Mouse (Mus musculus) embryonic facial prominence, embryonic 10.5 days (tissue): Measurements from ENCODE around the gene Pitpnc1. TPM values are rescaled to one million over a fixed set of nuclear protein-coding genes. Genes with fewer than 3 reads are reported as not detected.
A peak's percentile ranks its signal among the peaks of the same experiment; 100 is the strongest.

Source experiments
- DNase-seq: peaks from one replicate; pipeline ENCODE4 v3.0.0-alpha.2; 2017; ENCODE audit warnings: low spot score
- H3K27ac ChIP-seq: fragments of 300-500 bp; sonication (generic); replicated peaks from 2 replicates; pipeline ENCODE4 v1.5.1; 2016; ENCODE audit warnings: mild to moderate bottlenecking
- H3K27me3 ChIP-seq: fragments of 300-500 bp; sonication (generic); replicated peaks from 2 replicates; pipeline ENCODE4 v1.6.1; 2016; ENCODE audit warnings: low read depth, mild to moderate bottlenecking; ENCODE audit not compliant: poor library complexity, severe bottlenecking
- H3K36me3 ChIP-seq: fragments of 300-500 bp; sonication (generic); replicated peaks from 2 replicates; pipeline ENCODE4 v1.6.1; 2016; ENCODE audit warnings: mild to moderate bottlenecking, moderate library complexity
- H3K4me1 ChIP-seq: fragments of 300-500 bp; sonication (generic); 2 replicates; pipeline ENCODE4 v1.6.1; 2016
- H3K4me3 ChIP-seq: fragments of 300-500 bp; sonication (generic); 2 replicates; pipeline ENCODE4 v1.5.1; 2016; ENCODE audit warnings: mild to moderate bottlenecking, moderate library complexity
- H3K9me3 ChIP-seq: fragments of 300-500 bp; sonication (generic); 2 replicates; pipeline ENCODE4 v1.6.1; 2016; ENCODE audit warnings: mild to moderate bottlenecking
- WGBS: fragments of 180-500 bp; shearing (Covaris S2); methylation state at CpG from one replicate; pipeline ENCODE4 v1.1.7; 2016; 5-methylcytosine and 5-hydroxymethylcytosine counted together
- polyA plus RNA-seq: library from polyadenylated mRNA; unstranded; fragments of >200 nt; fragmentation: Nextera tagmentation; extraction: Ambion mirVana; gene quantifications from 2 replicates; pipeline ENCODE4 v1.2.1, GENCODE M21; 2016

Gene Pitpnc1
- polyA plus RNA-seq, 1 experiment from 2014 or later: 42.5 TPM

DNA sequence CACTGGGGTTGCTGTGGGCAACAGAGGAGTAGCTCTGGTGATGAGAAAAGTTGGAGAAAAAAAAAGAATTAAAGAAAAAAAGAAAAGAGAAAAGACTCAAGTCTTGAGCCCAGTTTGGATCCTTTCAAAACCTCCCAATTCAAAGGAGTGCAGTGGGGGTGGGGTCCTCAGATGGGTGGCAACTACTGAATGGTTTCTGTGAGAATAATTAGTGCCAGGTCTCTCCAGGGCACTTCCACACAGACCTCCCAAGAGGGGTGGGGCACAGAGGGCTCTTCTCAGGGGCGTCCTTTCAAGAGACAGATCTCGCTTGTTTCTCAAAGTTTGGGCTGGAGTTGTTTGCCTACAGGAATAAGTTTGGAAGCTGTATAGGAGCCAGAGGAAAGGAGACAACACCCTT lies 80.0 kb downstream of the Pitpnc1 start:
- Histone ChIP-seq H3K4me3 (no peak overlapping the region), H3K27me3 (no peaks in the 10 kb centered on the region), H3K36me3 (peaks cover 9% of the 10 kb centered on the region), H3K27ac (peak overlapping the region; percentile 49; the same call in 1 of the 2 replicates), H3K9me3 (no peaks in the 10 kb centered on the region), H3K4me1 (peaks cover 25% of the 10 kb centered on the region)
- 38% methylated on average over 2 of the region's 2 CpGs for WGBS
- DNase-seq: no peak

DNA sequence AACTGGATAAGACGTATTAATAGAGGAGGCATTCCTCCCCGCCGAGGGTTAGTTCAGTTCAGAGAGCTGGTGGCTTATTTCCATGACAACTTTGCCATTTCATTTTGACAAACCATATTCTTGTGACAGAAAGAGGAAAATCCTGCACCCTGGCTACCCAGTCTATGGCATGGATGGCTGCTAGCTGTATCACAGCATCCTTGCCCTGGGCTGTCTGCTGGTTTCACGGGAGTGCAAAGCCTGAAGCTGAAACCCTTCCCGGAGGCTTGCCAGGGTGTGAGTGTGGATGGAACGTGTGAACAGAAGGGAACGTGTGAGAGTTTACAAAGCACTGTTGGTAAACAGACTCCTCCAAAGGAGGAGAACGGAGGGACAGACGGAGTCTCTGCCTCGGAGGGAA lies 80.5 kb downstream of the Pitpnc1 start:
- H3K4me3 ChIP-seq: no peak overlapping the region
- peaks cover 27% of the 10 kb centered on the region for H3K4me1 ChIP-seq
- H3K27ac ChIP-seq: no peak overlapping the region
- H3K27me3 ChIP-seq: no peaks in the 10 kb centered on the region
- H3K36me3 ChIP-seq: peaks cover 9% of the 10 kb centered on the region
- H3K9me3 ChIP-seq: no peaks in the 10 kb centered on the region
- no peak for DNase-seq
- WGBS: 73% methylated on average over 10 of the region's 10 CpGs

DNA sequence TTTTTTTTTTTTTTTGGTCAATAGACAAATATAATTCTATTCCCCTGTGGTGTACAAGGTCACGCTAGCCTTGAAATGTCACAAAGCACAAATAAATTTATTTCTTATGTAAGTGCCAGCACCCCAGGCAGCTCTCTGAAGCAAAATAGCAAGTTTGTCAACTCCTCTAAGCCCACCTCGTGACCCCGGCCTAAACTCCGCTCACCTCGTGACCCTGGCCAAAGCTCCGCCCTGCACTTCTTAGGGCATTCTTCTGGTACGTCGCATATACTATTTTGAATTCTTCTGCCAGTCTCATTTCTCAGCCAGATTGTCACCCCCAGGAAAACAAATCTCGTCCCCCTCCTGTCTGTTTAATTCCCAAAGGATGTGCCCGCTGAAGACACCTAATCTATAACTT lies 84.0 kb downstream of the Pitpnc1 start:
- DNase-seq: no peak
- H3K27ac ChIP-seq: no peak overlapping the region
- 78% methylated on average over 10 of the region's 10 CpGs for WGBS
- no peaks in the 10 kb centered on the region for H3K27me3 ChIP-seq
- H3K4me3 ChIP-seq: no peak overlapping the region
- H3K36me3 ChIP-seq: peaks cover 5% of the 10 kb centered on the region; the same call in 1 of the 2 replicates
- peaks cover 42% of the 10 kb centered on the region for H3K4me1 ChIP-seq
- H3K9me3 ChIP-seq: no peaks in the 10 kb centered on the region

- Histone ChIP-seq H3K4me1 (peaks cover 32% of the 10 kb centered on the region), H3K27ac (no peak overlapping the region), H3K9me3 (no peaks in the 10 kb centered on the region), H3K36me3 (peaks cover 13% of the 10 kb centered on the region; the same call in 1 of the 2 replicates), H3K27me3 (no peaks in the 10 kb centered on the region), H3K4me3 (no peak overlapping the region)
- WGBS: 63% methylated on average over 4 of the region's 4 CpGs
- peak; percentile 46 for DNase-seq
These were observed 85.2 kb downstream of the Pitpnc1 start for GRCm38 (mm10) chr11:107385306-107385705.

DNA sequence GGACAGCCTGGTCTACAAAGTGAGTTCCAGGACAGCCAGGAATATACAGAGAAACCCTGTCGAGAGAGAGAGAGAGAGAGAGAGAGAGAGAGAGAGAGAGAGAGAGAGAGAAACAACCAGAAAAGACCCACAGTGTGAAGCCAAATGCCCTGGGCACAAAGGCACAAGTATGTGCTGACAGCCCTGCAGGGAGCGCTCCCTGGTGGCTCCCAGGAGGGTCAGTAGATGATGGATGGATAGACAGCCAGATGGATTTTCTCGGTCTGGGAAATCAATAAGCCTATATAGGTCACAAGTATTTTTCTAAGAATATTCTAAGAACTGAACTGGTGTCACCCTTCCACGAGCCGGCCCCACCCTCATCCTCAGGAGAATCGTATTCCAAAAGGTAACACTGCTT lies 86.5 kb downstream of the Pitpnc1 start:
- Histone ChIP-seq H3K27ac (no peak overlapping the region), H3K9me3 (peaks cover 5% of the 10 kb centered on the region; the same call in 1 of the 2 replicates), H3K4me3 (no peak overlapping the region), H3K4me1 (peaks cover 32% of the 10 kb centered on the region), H3K27me3 (no peaks in the 10 kb centered on the region), H3K36me3 (peaks cover 19% of the 10 kb centered on the region)
- DNase-seq: no peak
- WGBS: 76% methylated on average over 6 of the region's 6 CpGs

DNA sequence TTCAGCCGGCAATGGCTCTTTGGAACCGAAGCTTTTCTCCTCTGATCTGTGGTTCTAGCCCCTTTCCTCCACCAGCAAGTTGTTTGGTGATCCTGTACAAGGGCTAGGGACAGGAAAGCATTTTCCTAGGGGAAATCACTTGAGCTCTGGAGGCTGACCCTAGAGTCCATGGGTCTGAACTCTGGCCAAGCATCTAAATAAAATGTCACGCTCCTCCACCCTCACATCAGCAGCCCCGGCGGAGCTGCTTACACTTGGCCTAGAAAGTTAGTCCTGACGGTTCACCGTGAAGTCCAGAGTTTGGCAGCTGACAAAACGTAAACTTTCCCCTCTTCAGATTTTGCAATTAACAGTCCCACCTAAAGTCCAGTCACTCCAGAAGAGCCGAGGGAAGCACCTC lies 90.5 kb downstream of the Pitpnc1 start:
- no peak overlapping the region for H3K4me3 ChIP-seq
- H3K4me1 ChIP-seq: peaks cover 39% of the 10 kb centered on the region
- no peak for DNase-seq
- H3K9me3 ChIP-seq: peaks cover 5% of the 10 kb centered on the region; the same call in 1 of the 2 replicates
- 69% methylated on average over 9 of the region's 9 CpGs for WGBS
- H3K27me3 ChIP-seq: no peaks in the 10 kb centered on the region
- no peak overlapping the region for H3K27ac ChIP-seq
- peaks cover 20% of the 10 kb centered on the region for H3K36me3 ChIP-seq

GRCm38 (mm10) chr11:107379089-107379845 lies 91.2 kb downstream of the Pitpnc1 start:
- 91% methylated on average over 22 of the region's 22 CpGs for WGBS
- H3K36me3 ChIP-seq: peaks cover 20% of the 10 kb centered on the region
- H3K27me3 ChIP-seq: no peaks in the 10 kb centered on the region
- peaks cover 5% of the 10 kb centered on the region; the same call in 1 of the 2 replicates for H3K9me3 ChIP-seq
- H3K4me3 ChIP-seq: no peak overlapping the region
- peaks cover 34% of the 10 kb centered on the region for H3K4me1 ChIP-seq
- DNase-seq: no peak
- no peak overlapping the region; the same call in 1 of the 2 replicates for H3K27ac ChIP-seq

DNA sequence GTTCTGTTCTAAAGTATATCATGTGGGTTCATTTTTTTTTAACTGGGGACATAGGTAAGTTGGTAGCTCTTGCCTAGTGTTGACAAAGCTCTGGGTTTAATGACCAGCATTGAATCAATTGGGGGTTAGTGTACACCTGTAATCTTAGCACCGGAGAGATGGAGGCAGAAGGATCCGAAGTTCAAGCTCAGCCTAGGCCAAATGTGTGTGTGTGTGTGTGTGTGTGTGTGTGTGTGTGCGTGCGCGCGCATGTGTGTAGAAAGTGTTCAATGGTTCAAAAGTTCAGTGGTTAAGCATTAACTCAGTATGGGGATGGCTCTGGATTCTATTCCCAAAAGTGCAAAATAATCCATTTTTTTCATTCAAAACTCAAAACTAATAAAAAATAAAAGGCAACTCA lies 93.2 kb downstream of the Pitpnc1 start:
- no peak overlapping the region for H3K4me3 ChIP-seq
- peaks cover 19% of the 10 kb centered on the region for H3K36me3 ChIP-seq
- DNase-seq: no peak
- peaks cover 25% of the 10 kb centered on the region for H3K4me1 ChIP-seq
- no peaks in the 10 kb centered on the region for H3K27me3 ChIP-seq
- no peak overlapping the region for H3K27ac ChIP-seq
- H3K9me3 ChIP-seq: peaks cover 5% of the 10 kb centered on the region; the same call in 1 of the 2 replicates
- 94% methylated on average over 6 of the region's 6 CpGs for WGBS

GRCm38 (mm10) chr11:107376272-107376671 lies 94.2 kb downstream of the Pitpnc1 start:
- Histone ChIP-seq H3K27me3 (no peaks in the 10 kb centered on the region), H3K36me3 (peaks cover 13% of the 10 kb centered on the region), H3K9me3 (peaks cover 5% of the 10 kb centered on the region; the same call in 1 of the 2 replicates), H3K4me1 (peaks cover 33% of the 10 kb centered on the region), H3K4me3 (no peak overlapping the region), H3K27ac (0 out of 2 replicates have a peak overlapping the region, but pooled peaks have one; percentile 44)
- DNase-seq: no peak
- 79% methylated on average over 12 of the region's 12 CpGs for WGBS

- Histone ChIP-seq H3K4me3 (no peak overlapping the region), H3K27ac (no peak overlapping the region), H3K9me3 (peaks cover 5% of the 10 kb centered on the region; the same call in 1 of the 2 replicates), H3K36me3 (peaks cover 9% of the 10 kb centered on the region), H3K27me3 (no peaks in the 10 kb centered on the region), H3K4me1 (peaks cover 38% of the 10 kb centered on the region)
- DNase-seq: no peak
- 92% methylated on average over 11 of the region's 11 CpGs for WGBS
These were observed 94.7 kb downstream of the Pitpnc1 start for GRCm38 (mm10) chr11:107375816-107376215.

DNA sequence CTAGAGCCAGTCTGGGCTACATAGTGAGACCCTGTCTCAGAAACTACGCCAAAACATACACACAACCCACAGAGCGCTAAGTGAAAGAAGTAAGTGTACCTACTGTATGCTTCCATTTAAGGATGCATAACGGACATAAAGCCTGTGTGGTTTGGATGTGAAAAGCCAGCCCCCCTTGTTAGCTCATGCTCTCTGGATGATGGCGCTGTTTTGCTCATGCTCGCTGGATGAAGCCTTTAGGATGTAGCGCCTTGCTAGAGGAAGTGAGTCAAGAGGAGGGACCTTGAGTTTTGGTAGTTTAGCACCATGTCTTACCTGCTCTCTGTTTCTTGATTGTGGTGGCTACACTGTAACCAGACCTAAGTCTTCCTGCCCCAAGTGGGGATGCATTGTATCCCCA lies 96.9 kb downstream of the Pitpnc1 start:
- 95% methylated on average over 6 of the region's 6 CpGs for WGBS
- Histone ChIP-seq H3K9me3 (no peaks in the 10 kb centered on the region), H3K27ac (no peak overlapping the region), H3K36me3 (no peaks in the 10 kb centered on the region), H3K4me1 (peaks cover 31% of the 10 kb centered on the region), H3K4me3 (no peak overlapping the region), H3K27me3 (no peaks in the 10 kb centered on the region)
- DNase-seq: no peak

GRCm38 (mm10) chr11:107373154-107373553 lies 97.3 kb downstream of the Pitpnc1 start:
- no peak for DNase-seq
- Histone ChIP-seq H3K9me3 (no peaks in the 10 kb centered on the region), H3K27me3 (no peaks in the 10 kb centered on the region), H3K27ac (no peak overlapping the region), H3K4me1 (peaks cover 31% of the 10 kb centered on the region), H3K4me3 (no peak overlapping the region), H3K36me3 (no peaks in the 10 kb centered on the region)
- WGBS: 97% methylated on average over 4 of the region's 4 CpGs

DNA sequence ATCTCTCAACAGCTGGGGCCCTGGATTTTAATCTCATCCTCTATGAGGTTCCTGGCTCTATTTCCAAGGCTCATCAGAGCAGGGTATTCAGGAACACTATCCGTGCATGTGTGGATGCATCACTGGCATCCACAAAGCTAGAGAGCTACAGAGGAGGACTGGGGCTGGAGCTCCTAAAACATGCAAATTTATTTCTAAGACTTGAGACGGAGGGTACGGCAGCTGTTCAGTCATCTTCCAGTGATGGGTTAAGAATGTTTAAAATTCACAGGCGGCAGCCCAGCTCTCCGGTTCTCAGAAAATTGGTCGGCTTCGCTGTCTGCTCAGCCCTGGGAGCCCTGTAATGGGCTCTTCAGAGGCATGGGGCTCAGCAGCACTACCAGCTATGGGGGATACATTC lies 97.8 kb downstream of the Pitpnc1 start:
- Histone ChIP-seq H3K4me3 (no peak overlapping the region), H3K9me3 (no peaks in the 10 kb centered on the region), H3K27ac (no peak overlapping the region), H3K36me3 (no peaks in the 10 kb centered on the region), H3K4me1 (peaks cover 31% of the 10 kb centered on the region), H3K27me3 (no peaks in the 10 kb centered on the region)
- DNase-seq: no peak
- WGBS: 84% methylated on average over 7 of the region's 7 CpGs
